Mouse (Mus musculus) R1 (cell line): ENCODE measurements around the gene Igfals.

Source experiments
- DNase-seq: peaks from one replicate; pipeline ENCODE4 v3.0.0-alpha.2; 2018; ENCODE audit warnings: low read depth, low spot score

Gene Igfals

GRCm38 (mm10) chr17:24894061-24894994 is 28.5 kb downstream of the Igfals start:
- DNase-seq = no peak

- DNase-seq = peak; percentile 96
Measured at GRCm38 (mm10) chr17:24894995-24895547, 29.3 kb downstream of the Igfals start, which contains the start of the genes Eme2 and Mrps34. Gene Eme2, minus strand, starts transcription at chr17:24895087. Gene Mrps34, plus strand, starts transcription at chr17:24895116.

- DNase-seq = no peak
Measured at GRCm38 (mm10) chr17:24895571-24896240, 29.9 kb downstream of the Igfals start.

GRCm38 (mm10) chr17:24896241-24896992 is 30.6 kb downstream of the Igfals start, which contains the start of gene Nme3:
Gene Nme3, plus strand, starts transcription at chr17:24896500.
- peak; percentile 90 for DNase-seq

GRCm38 (mm10) chr17:24896993-24897269 is 31.1 kb downstream of the Igfals start:
- no peak for DNase-seq

- no peak for DNase-seq
Measured at GRCm38 (mm10) chr17:24897600-24897999, 31.8 kb downstream of the Igfals start.

- no peak for DNase-seq
Measured at GRCm38 (mm10) chr17:24898041-24898854, 32.5 kb downstream of the Igfals start.

GRCm38 (mm10) chr17:24899153-24899552 is 33.4 kb downstream of the Igfals start:
- no peak for DNase-seq

- DNase-seq = no peak
Measured at GRCm38 (mm10) chr17:24900014-24900413, 34.2 kb downstream of the Igfals start.

GRCm38 (mm10) chr17:24902124-24902523 is 36.3 kb downstream of the Igfals start:
- DNase-seq = no peak

GRCm38 (mm10) chr17:24902671-24903474 is 37.1 kb downstream of the Igfals start:
- peak; percentile 73 for DNase-seq

- peak; percentile 37 for DNase-seq
Measured at GRCm38 (mm10) chr17:24903767-24904166, 38.0 kb downstream of the Igfals start.

GRCm38 (mm10) chr17:24907591-24907990 is 41.8 kb downstream of the Igfals start:
- DNase-seq = no peak

GRCm38 (mm10) chr17:24913984-24914383 is 48.2 kb downstream of the Igfals start:
- no peak for DNase-seq

- no peak for DNase-seq
Measured at GRCm38 (mm10) chr17:24923246-24923645, 57.4 kb downstream of the Igfals start.

GRCm38 (mm10) chr17:24929506-24929905 is 63.7 kb downstream of the Igfals start:
- DNase-seq = peak; percentile 7
